Mouse (Mus musculus) CH12.LX (cell line): ENCODE measurements around the gene Gm8298.
"Not testable (repeated sequence)": the region's sequence is repeated elsewhere in the genome, so short reads cannot be mapped to it uniquely, and the experiment has no call there.

Experiments used
- CTCF ChIP-seq, 2 experiments: IDR thresholded peaks in 1 of 2; conservative IDR thresholded peaks in 1 of 2; 2 replicates each; pipeline ENCODE4 v1.5.1; 2011 to 2012; ENCODE audit warnings: low read depth in 2 of 2, low read length in 2 of 2, improper control_type of control experiment in 1 of 2, inconsistent platforms in 1 of 2, mild to moderate bottlenecking in 1 of 2, moderate library complexity in 1 of 2
- ELF1 ChIP-seq: IDR thresholded peaks from 2 replicates; pipeline ENCODE4 v1.6.1; 2014; ENCODE audit warnings: low read depth, mild to moderate bottlenecking, inconsistent platforms, low read length, improper control_type of control experiment
- EP300 ChIP-seq: IDR thresholded peaks from 2 replicates; pipeline ENCODE4 v1.6.1; 2011; ENCODE audit warnings: low read length, improper control_type of control experiment
- JUND ChIP-seq: conservative IDR thresholded peaks from 2 replicates; pipeline ENCODE4 v1.6.1; 2011; ENCODE audit warnings: low read depth, low read length, improper control_type of control experiment
- KAT2A ChIP-seq: IDR thresholded peaks from 2 replicates; pipeline ENCODE4 v1.6.1; 2012; ENCODE audit warnings: low read length, improper control_type of control experiment, inconsistent platforms; ENCODE audit not compliant: insufficient replicate concordance
- MAX ChIP-seq: IDR thresholded peaks from 2 replicates; pipeline ENCODE4 v1.6.1; 2011; ENCODE audit warnings: low read length, improper control_type of control experiment
- MEF2A ChIP-seq: IDR thresholded peaks from 2 replicates; pipeline ENCODE4 v1.6.1; 2014; ENCODE audit warnings: low read depth, mild to moderate bottlenecking, inconsistent platforms, low read length, improper control_type of control experiment, borderline replicate concordance
- MXI1 ChIP-seq: IDR thresholded peaks from 2 replicates; pipeline ENCODE4 v1.6.1; 2011; ENCODE audit warnings: mild to moderate bottlenecking, low read depth, low read length, improper control_type of control experiment
- MYC ChIP-seq: IDR thresholded peaks from 2 replicates; pipeline ENCODE4 v1.6.1; 2011; ENCODE audit warnings: low read depth, mild to moderate bottlenecking, improper control_type of control experiment, low read length
- NELFE ChIP-seq: IDR thresholded peaks from 2 replicates; pipeline ENCODE4 v1.6.1; 2011; ENCODE audit warnings: low read depth, low read length, improper control_type of control experiment
- NRF1 ChIP-seq: IDR thresholded peaks from 2 replicates; pipeline ENCODE4 v1.6.1; 2014; ENCODE audit warnings: low read depth, mild to moderate bottlenecking, inconsistent platforms, low read length, improper control_type of control experiment, moderate library complexity
- POLR2A ChIP-seq: IDR thresholded peaks from 2 replicates; pipeline ENCODE4 v1.6.1; 2011; ENCODE audit warnings: low read depth, mild to moderate bottlenecking, improper control_type of control experiment, low read length
- TBP ChIP-seq: conservative IDR thresholded peaks from 2 replicates; pipeline ENCODE4 v1.6.1; 2011; ENCODE audit warnings: low read depth, low read length, improper control_type of control experiment

GRCm38 (mm10) chr3:59879801-59880554, 19.1 kb downstream of the Gm8298 start:
- not testable (repeated sequence) for TF ChIP-seq CTCF (conservative IDR thresholded peaks at IDR 0.05 in 1 of 2, IDR thresholded peaks at IDR 0.05 in 1 of 2; ENCODE audit: low read depth in 2 of 2, low read length in 2 of 2); EP300; MAX; POLR2A; ELF1; NRF1; MYC; NELFE; KAT2A; MEF2A; TBP; MXI1; JUND
